Mouse (Mus musculus): Measurements from ENCODE around the gene Lmf1. TPM values are rescaled to one million over a fixed set of nuclear protein-coding genes. Genes with fewer than 3 reads are reported as not detected.

Lmf1 gene
- total RNA-seq (2014; rRNA removed) (21.5 and 28.1 TPM in 2 replicates), polyA plus RNA-seq (2015; fragmentation: Nextera tagmentation; extraction: Ambion mirVana) (13.9 and 17.8 TPM in 2 replicates)

- peak within 1 kb of the TSS; percentile 61 for H3K9ac ChIP-seq
- peak; percentile 96 for DNase-seq
- H3K27ac ChIP-seq (ENCODE audit: low read depth, low read length) = peak within 1 kb of the TSS; percentile 62; the same call in 1 of the 2 replicates
- peak within 1 kb of the TSS; percentile 90 for H3K4me2 ChIP-seq (ENCODE audit: low read depth)
- no peaks in the 10 kb centered on the region for H3K9me3 ChIP-seq (ENCODE audit: low read length)
- TF ChIP-seq CTCF (IDR thresholded peaks at IDR 0.05; ENCODE audit: low read depth) = peak; percentile 53
- H3K27me3 ChIP-seq (ENCODE audit: insufficient read depth, low read length) = no peaks in the 10 kb centered on the region
- H3K4me1 ChIP-seq (ENCODE audit: insufficient read depth) = 0 out of 2 replicates have a peak, but pooled peaks cover 6% of the 10 kb centered on the region
- under 1% methylated on average over 31 of the region's 31 CpGs for WGBS
- no peaks in the 10 kb centered on the region for H3K36me3 ChIP-seq (ENCODE audit: insufficient read depth)
- peak; percentile 98 for ATAC-seq
- peak within 1 kb of the TSS; percentile 62 for H3K4me3 ChIP-seq (ENCODE audit: low read depth, low read length)
Measured at GRCm38 (mm10) chr17:25578920-25579319, at the start of gene Lmf1. TSS of gene Lmf1 (plus strand) at chr17:25579085.

GRCm38 (mm10) chr17:25530357-25531022 lies 48.4 kb upstream of the Lmf1 start:
- Histone ChIP-seq H3K4me1 (ENCODE audit: insufficient read depth) (no peaks in the 10 kb centered on the region), H3K9me3 (ENCODE audit: low read length) (no peaks in the 10 kb centered on the region), H3K9ac (no peak overlapping the region), H3K27ac (ENCODE audit: low read depth, low read length) (no peak overlapping the region), H3K4me2 (ENCODE audit: low read depth) (no peak overlapping the region), H3K27me3 (ENCODE audit: insufficient read depth, low read length) (no peaks in the 10 kb centered on the region), H3K4me3 (ENCODE audit: low read depth, low read length) (no peak overlapping the region), H3K36me3 (ENCODE audit: insufficient read depth) (no peaks in the 10 kb centered on the region)
- no peak for DNase-seq
- WGBS = 53% methylated on average over 8 of the region's 8 CpGs
- TF ChIP-seq CTCF (IDR thresholded peaks at IDR 0.05; ENCODE audit: low read depth) = no peak
- ATAC-seq = peak; percentile 38; the same call in 1 of the 2 replicates

GRCm38 (mm10) chr17:25538945-25539875 lies 39.7 kb upstream of the Lmf1 start:
- peak; percentile 61 for ATAC-seq
- WGBS = 10% methylated on average over 27 of the region's 27 CpGs
- Histone ChIP-seq H3K4me2 (ENCODE audit: low read depth) (no peak overlapping the region), H3K36me3 (ENCODE audit: insufficient read depth) (no peaks in the 10 kb centered on the region), H3K4me3 (ENCODE audit: low read depth, low read length) (no peak overlapping the region), H3K9me3 (ENCODE audit: low read length) (no peaks in the 10 kb centered on the region), H3K27me3 (ENCODE audit: insufficient read depth, low read length) (no peaks in the 10 kb centered on the region), H3K9ac (peak overlapping the region; percentile 11; the same call in 1 of the 2 replicates), H3K27ac (ENCODE audit: low read depth, low read length) (0 out of 2 replicates have a peak overlapping the region, but pooled peaks have one; percentile 15), H3K4me1 (ENCODE audit: insufficient read depth) (no peaks in the 10 kb centered on the region)
- no peak for DNase-seq
- no peak for TF ChIP-seq CTCF (IDR thresholded peaks at IDR 0.05; ENCODE audit: low read depth)

GRCm38 (mm10) chr17:25540731-25541130 lies 38.2 kb upstream of the Lmf1 start:
- Histone ChIP-seq H3K4me3 (ENCODE audit: low read depth, low read length) (no peak overlapping the region), H3K36me3 (ENCODE audit: insufficient read depth) (no peaks in the 10 kb centered on the region), H3K9ac (no peak overlapping the region), H3K9me3 (ENCODE audit: low read length) (no peaks in the 10 kb centered on the region), H3K4me2 (ENCODE audit: low read depth) (no peak overlapping the region), H3K27ac (ENCODE audit: low read depth, low read length) (no peak overlapping the region), H3K27me3 (ENCODE audit: insufficient read depth, low read length) (no peaks in the 10 kb centered on the region), H3K4me1 (ENCODE audit: insufficient read depth) (no peaks in the 10 kb centered on the region)
- DNase-seq (no peak), ATAC-seq (no peak)
- 82% methylated on average over 5 of the region's 5 CpGs for WGBS
- TF ChIP-seq CTCF (IDR thresholded peaks at IDR 0.05; ENCODE audit: low read depth) = no peak

- no peak for TF ChIP-seq CTCF (IDR thresholded peaks at IDR 0.05; ENCODE audit: low read depth)
- Histone ChIP-seq H3K4me2 (ENCODE audit: low read depth) (no peak overlapping the region), H3K9me3 (ENCODE audit: low read length) (no peaks in the 10 kb centered on the region), H3K4me3 (ENCODE audit: low read depth, low read length) (no peak overlapping the region), H3K9ac (no peak overlapping the region), H3K36me3 (ENCODE audit: insufficient read depth) (no peaks in the 10 kb centered on the region), H3K4me1 (ENCODE audit: insufficient read depth) (no peaks in the 10 kb centered on the region), H3K27ac (ENCODE audit: low read depth, low read length) (no peak overlapping the region), H3K27me3 (ENCODE audit: insufficient read depth, low read length) (no peaks in the 10 kb centered on the region)
- ATAC-seq (no peak), DNase-seq (no peak)
- WGBS = 85% methylated on average over 4 of the region's 4 CpGs
Measured at GRCm38 (mm10) chr17:25541768-25542167, 37.1 kb upstream of the Lmf1 start.

GRCm38 (mm10) chr17:25547026-25547425 lies 31.9 kb upstream of the Lmf1 start:
- Histone ChIP-seq H3K9ac (no peak overlapping the region), H3K27me3 (ENCODE audit: insufficient read depth, low read length) (no peaks in the 10 kb centered on the region), H3K36me3 (ENCODE audit: insufficient read depth) (no peaks in the 10 kb centered on the region), H3K4me3 (ENCODE audit: low read depth, low read length) (no peak overlapping the region), H3K9me3 (ENCODE audit: low read length) (no peaks in the 10 kb centered on the region), H3K4me2 (ENCODE audit: low read depth) (no peak overlapping the region), H3K4me1 (ENCODE audit: insufficient read depth) (no peaks in the 10 kb centered on the region), H3K27ac (ENCODE audit: low read depth, low read length) (no peak overlapping the region)
- TF ChIP-seq CTCF (IDR thresholded peaks at IDR 0.05; ENCODE audit: low read depth) = no peak
- ATAC-seq (no peak), DNase-seq (no peak)
- 40% methylated on average over 3 of the region's 3 CpGs for WGBS
